Mouse (Mus musculus) urinary bladder, postnatal 36 days (tissue): ENCODE data around the gene Nemp2.
A peak's percentile ranks its signal among the peaks of the same experiment; 100 is the strongest.

Source experiments
- DNase-seq, 2 experiments: peaks; one replicate each; pipeline ENCODE4 v3.0.0; 2022; ENCODE audit warnings: low spot score in 2 of 2, mixed read lengths in 1 of 2

Gene Nemp2

GRCm38 (mm10) chr1:52630248-52630936 is at the start of gene Nemp2:
Nemp2 (plus strand) TSS chr1:52630703.
- DNase-seq = peak; percentile 90 to 92

- no peak for DNase-seq
These were observed 48.8 kb upstream of the Nemp2 start for GRCm38 (mm10) chr1:52581744-52582143.

- DNase-seq = no peak
These were observed 47.6 kb upstream of the Nemp2 start for GRCm38 (mm10) chr1:52582866-52583265.

GRCm38 (mm10) chr1:52596982-52597646 is 33.4 kb upstream of the Nemp2 start:
- peak in 1 of 2 experiments; percentile 36 for DNase-seq

- DNase-seq = peak; percentile 62 to 74
These were observed 32.7 kb upstream of the Nemp2 start for GRCm38 (mm10) chr1:52597761-52598160.

GRCm38 (mm10) chr1:52598361-52598760 is 32.1 kb upstream of the Nemp2 start:
- no peak for DNase-seq

- DNase-seq = no peak
These were observed 29.0 kb upstream of the Nemp2 start for GRCm38 (mm10) chr1:52601496-52601895.

- no peak for DNase-seq
These were observed 22.8 kb upstream of the Nemp2 start for GRCm38 (mm10) chr1:52607700-52608099.

GRCm38 (mm10) chr1:52608486-52608885 is 22.0 kb upstream of the Nemp2 start:
- no peak for DNase-seq

- DNase-seq = no peak
These were observed 12.3 kb upstream of the Nemp2 start for GRCm38 (mm10) chr1:52618217-52618616.

GRCm38 (mm10) chr1:52620442-52620841 is 10.1 kb upstream of the Nemp2 start:
- DNase-seq = no peak

- DNase-seq = no peak
These were observed 415 bp downstream of the Nemp2 start for GRCm38 (mm10) chr1:52630937-52631299.

GRCm38 (mm10) chr1:52631570-52631969 is 1.1 kb downstream of the Nemp2 start:
- DNase-seq = no peak

- no peak for DNase-seq
These were observed 3.7 kb downstream of the Nemp2 start for GRCm38 (mm10) chr1:52634251-52634650.

- DNase-seq = no peak
These were observed 5.4 kb downstream of the Nemp2 start for GRCm38 (mm10) chr1:52635932-52636331.

GRCm38 (mm10) chr1:52638101-52638500 is 7.6 kb downstream of the Nemp2 start:
- no peak for DNase-seq

GRCm38 (mm10) chr1:52639090-52639489 is 8.6 kb downstream of the Nemp2 start:
- DNase-seq = no peak

GRCm38 (mm10) chr1:52640266-52640665 is 9.8 kb downstream of the Nemp2 start:
- no peak for DNase-seq

GRCm38 (mm10) chr1:52640736-52641135 is 10.2 kb downstream of the Nemp2 start:
- no peak for DNase-seq

GRCm38 (mm10) chr1:52648153-52649027 is 17.9 kb downstream of the Nemp2 start:
- peak; percentile 47 to 69 for DNase-seq

GRCm38 (mm10) chr1:52650066-52650465 is 19.6 kb downstream of the Nemp2 start:
- DNase-seq = no peak

GRCm38 (mm10) chr1:52652601-52653253 is 22.2 kb downstream of the Nemp2 start:
- no peak for DNase-seq
